Mouse (Mus musculus) midbrain, embryonic 12.5 days (tissue): ENCODE measurements around the gene Piwil4. TPM values are rescaled to one million over a fixed set of nuclear protein-coding genes. Genes with fewer than 3 reads are reported as not detected.

Experiments
- ATAC-seq: fragments of 200-750 bp; cut with Nextera tagmentation; 2 replicates; pipeline ENCODE4 v1.8.0; 2017; ENCODE audit warnings: low read depth, moderate TSS enrichment, moderate library complexity; ENCODE audit not compliant: low FRiP score
- H3K27ac ChIP-seq: fragments of 300-500 bp; sonication (generic); replicated peaks from 2 replicates; pipeline ENCODE4 v1.5.1; 2016; ENCODE audit warnings: mild to moderate bottlenecking
- H3K27me3 ChIP-seq: fragments of 300-500 bp; sonication (generic); 2 replicates; pipeline ENCODE4 v1.6.1; 2016; ENCODE audit warnings: mild to moderate bottlenecking
- H3K36me3 ChIP-seq: fragments of 300-500 bp; sonication (generic); 2 replicates; pipeline ENCODE4 v1.6.1; 2016
- H3K4me1 ChIP-seq: fragments of 300-500 bp; sonication (generic); 2 replicates; pipeline ENCODE4 v1.6.1; 2016
- H3K4me2 ChIP-seq: fragments of 300-500 bp; sonication (generic); replicated peaks from 2 replicates; pipeline ENCODE4 v1.6.1; 2016; ENCODE audit warnings: mild to moderate bottlenecking, moderate library complexity
- H3K4me3 ChIP-seq: fragments of 300-500 bp; sonication (generic); 2 replicates; pipeline ENCODE4 v1.5.1; 2016; ENCODE audit warnings: mild to moderate bottlenecking
- H3K9ac ChIP-seq: fragments of 300-500 bp; sonication (generic); replicated peaks from 2 replicates; pipeline ENCODE4 v1.6.1; 2016; ENCODE audit warnings: mild to moderate bottlenecking, moderate library complexity
- H3K9me3 ChIP-seq: fragments of 300-500 bp; sonication (generic); 2 replicates; pipeline ENCODE4 v1.6.1; 2016; ENCODE audit warnings: mild to moderate bottlenecking
- WGBS: fragments of 180-500 bp; shearing (Covaris S2); methylation state at CpG from one replicate; pipeline ENCODE4 v1.1.7; 2016; 5-methylcytosine and 5-hydroxymethylcytosine counted together
- polyA plus RNA-seq: library from polyadenylated mRNA; unstranded; fragments of >200 nt; fragmentation: Nextera tagmentation; extraction: Ambion mirVana; gene quantifications from 2 replicates; pipeline ENCODE4 v1.2.1, GENCODE M21; 2016

Gene Piwil4
- polyA plus RNA-seq, 1 experiment from 2014 or later, result 0.06 TPM

DNA sequence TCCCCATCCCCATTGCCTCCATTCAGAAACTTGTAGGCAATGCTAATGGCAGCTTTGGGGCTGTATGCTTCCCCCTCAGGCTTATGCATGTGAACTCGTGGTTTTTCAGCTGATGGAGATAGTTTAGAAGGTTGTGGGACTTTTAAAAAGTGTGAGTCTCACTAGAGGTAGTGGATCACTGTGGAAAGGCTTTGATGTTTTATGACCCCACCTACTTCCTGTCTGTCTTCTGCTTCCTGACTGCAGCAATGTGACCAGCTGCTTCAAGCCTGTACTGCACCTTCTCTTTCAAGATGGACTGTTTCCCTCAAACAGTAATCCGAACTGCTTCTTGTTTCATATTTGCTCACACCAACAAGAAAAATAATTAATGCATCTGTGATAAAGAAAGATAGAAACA is 82.6 kb downstream of the Piwil4 start:
- H3K36me3 ChIP-seq, result no peaks in the 10 kb centered on the region
- H3K4me1 ChIP-seq, result no peaks in the 10 kb centered on the region
- no peak overlapping the region for H3K4me2 ChIP-seq
- no peak for ATAC-seq
- H3K27ac ChIP-seq, result no peak overlapping the region
- H3K27me3 ChIP-seq, result no peaks in the 10 kb centered on the region
- no peaks in the 10 kb centered on the region for H3K9me3 ChIP-seq
- H3K4me3 ChIP-seq, result no peak overlapping the region
- WGBS, result 44% methylated on average over 2 of the region's 2 CpGs
- H3K9ac ChIP-seq, result no peak overlapping the region

DNA sequence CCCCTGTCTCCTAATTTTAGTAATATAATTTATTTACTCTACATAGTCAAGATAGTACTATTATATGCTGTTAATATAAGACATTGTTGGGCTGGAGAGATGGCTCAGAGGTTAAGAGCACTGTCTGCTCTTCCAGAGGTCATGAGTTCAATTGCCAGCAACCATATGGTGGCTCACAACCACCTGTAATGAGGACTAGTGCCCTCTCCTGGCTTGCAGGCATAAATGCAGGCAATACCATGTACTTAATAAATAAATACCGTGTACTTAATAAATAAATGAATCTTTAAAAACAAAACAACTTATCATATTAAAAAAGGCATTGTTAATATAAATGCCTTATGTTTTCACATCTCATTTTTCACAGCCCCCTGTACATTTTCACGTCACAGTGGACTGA is 86.5 kb downstream of the Piwil4 start:
- H3K4me2 ChIP-seq, result no peak overlapping the region
- H3K4me3 ChIP-seq, result no peak overlapping the region
- no peaks in the 10 kb centered on the region for H3K9me3 ChIP-seq
- no peak for ATAC-seq
- no peaks in the 10 kb centered on the region for H3K27me3 ChIP-seq
- no peaks in the 10 kb centered on the region for H3K36me3 ChIP-seq
- no peaks in the 10 kb centered on the region for H3K4me1 ChIP-seq
- H3K9ac ChIP-seq, result no peak overlapping the region
- WGBS, result 76% methylated on average over 2 of the region's 2 CpGs
- H3K27ac ChIP-seq, result no peak overlapping the region

DNA sequence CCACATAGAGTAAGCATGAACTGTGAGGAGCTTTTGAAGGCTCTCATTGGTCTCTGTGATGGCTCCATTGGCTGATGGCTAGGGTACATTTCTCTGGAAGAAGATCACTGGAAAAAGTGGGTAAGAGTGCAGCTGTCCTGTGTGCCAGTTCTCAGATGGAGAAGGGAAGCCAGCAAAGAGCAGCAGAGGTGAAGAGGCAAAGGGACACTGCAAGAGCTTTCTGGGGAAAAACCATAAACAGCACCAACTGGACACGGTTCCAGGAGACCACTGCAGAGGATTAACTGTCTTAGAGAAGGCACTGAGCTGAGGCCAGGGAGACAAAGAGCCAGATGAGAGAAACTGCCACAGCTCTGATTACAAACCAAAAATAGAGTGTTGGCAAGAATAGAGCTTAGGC is 87.8 kb downstream of the Piwil4 start:
- ATAC-seq, result no peak
- H3K27ac ChIP-seq, result no peak overlapping the region
- H3K36me3 ChIP-seq, result no peaks in the 10 kb centered on the region
- WGBS, result 35% methylated on average over 1 of the region's 1 CpGs
- H3K4me2 ChIP-seq, result no peak overlapping the region
- H3K27me3 ChIP-seq, result no peaks in the 10 kb centered on the region
- H3K4me1 ChIP-seq, result no peaks in the 10 kb centered on the region
- H3K9ac ChIP-seq, result no peak overlapping the region
- H3K9me3 ChIP-seq, result no peaks in the 10 kb centered on the region
- no peak overlapping the region for H3K4me3 ChIP-seq

DNA sequence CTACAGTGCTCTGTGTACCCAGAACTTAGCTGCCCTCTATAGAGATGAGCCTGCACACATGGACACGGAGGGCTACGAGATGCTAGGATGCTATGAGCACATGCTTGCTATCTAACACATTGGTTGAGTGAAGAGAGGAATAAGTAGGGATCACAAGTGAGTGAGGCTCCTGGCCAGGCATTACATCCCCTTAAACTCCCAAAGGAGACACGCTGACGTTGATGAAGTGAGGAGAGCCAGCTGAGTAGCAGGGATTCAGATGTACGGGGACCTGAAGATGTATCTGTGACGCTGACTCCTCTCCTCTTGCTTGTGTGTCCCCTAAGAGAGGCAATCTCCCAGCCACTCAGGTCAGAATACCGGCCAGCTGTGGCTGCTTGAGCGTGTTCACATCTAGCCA is 92.7 kb downstream of the Piwil4 start:
- WGBS, result 88% methylated on average over 8 of the region's 8 CpGs
- no peak for ATAC-seq
- H3K4me3 ChIP-seq, result no peak overlapping the region
- H3K9me3 ChIP-seq, result no peaks in the 10 kb centered on the region
- H3K4me2 ChIP-seq, result no peak overlapping the region
- H3K4me1 ChIP-seq, result peaks cover 8% of the 10 kb centered on the region
- no peak overlapping the region for H3K9ac ChIP-seq
- H3K36me3 ChIP-seq, result no peaks in the 10 kb centered on the region
- H3K27ac ChIP-seq, result no peak overlapping the region
- H3K27me3 ChIP-seq, result peaks cover 5% of the 10 kb centered on the region

DNA sequence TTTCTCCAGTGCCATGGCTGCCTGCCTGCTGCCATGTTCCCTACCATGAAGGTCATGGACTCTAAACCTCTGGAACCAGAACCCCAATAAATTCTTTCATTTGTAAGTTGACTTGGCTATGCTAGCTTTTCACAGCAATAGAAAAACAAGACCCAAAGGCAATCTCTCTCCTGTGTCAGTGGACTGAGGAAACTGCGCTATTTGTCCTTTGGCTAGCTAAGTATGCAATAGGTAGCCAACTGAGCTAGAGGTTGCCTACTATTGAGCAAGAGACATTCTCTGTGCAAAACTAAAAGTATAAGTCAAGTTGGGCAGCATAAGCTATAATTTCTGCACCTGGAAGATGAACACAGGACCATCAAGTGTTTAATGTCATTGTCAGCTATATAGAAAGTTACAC is 93.9 kb downstream of the Piwil4 start:
- H3K4me3 ChIP-seq, result no peak overlapping the region
- H3K36me3 ChIP-seq, result no peaks in the 10 kb centered on the region
- no peak overlapping the region for H3K27ac ChIP-seq
- ATAC-seq, result no peak
- peaks cover 5% of the 10 kb centered on the region for H3K27me3 ChIP-seq
- H3K9me3 ChIP-seq, result no peaks in the 10 kb centered on the region
- peaks cover 20% of the 10 kb centered on the region for H3K4me1 ChIP-seq
- 95% methylated on average over 1 of the region's 1 CpGs for WGBS
- no peak overlapping the region for H3K9ac ChIP-seq
- H3K4me2 ChIP-seq, result no peak overlapping the region

Other genes starting within 250 kb of the Piwil4 start
- gene Kdm4d, start 240.3 kb downstream of the Piwil4 start, polyA plus RNA-seq, result 0.08 and 0.10 TPM in 2 replicates
- gene Cwc15, start 240.1 kb downstream of the Piwil4 start, polyA plus RNA-seq, result 183 and 185 TPM in 2 replicates
- gene Amotl1, start 95.7 kb downstream of the Piwil4 start, polyA plus RNA-seq, result 14.6 and 15.7 TPM in 2 replicates
- 1.1 and 1.2 TPM in 2 replicates for gene Fut4, start 11.7 kb upstream of the Piwil4 start, polyA plus RNA-seq
- 0.37 and 1.1 TPM in 2 replicates for gene 1700012B09Rik, start 30.3 kb upstream of the Piwil4 start, polyA plus RNA-seq
- gene Mre11a, start 43.9 kb upstream of the Piwil4 start, polyA plus RNA-seq, result 27.3 and 31.7 TPM in 2 replicates
- gene Ankrd49, start 44.1 kb upstream of the Piwil4 start, polyA plus RNA-seq, result 46.7 and 46.8 TPM in 2 replicates
- 0.71 and 1.5 TPM in 2 replicates for gene Gpr83, start 119.5 kb upstream of the Piwil4 start, polyA plus RNA-seq
- not detected in 2 replicates for gene Izumo1r, start 163.2 kb upstream of the Piwil4 start, polyA plus RNA-seq